ENCODE assay signal across 30 mouse cellular contexts in the genomic region with DNA sequence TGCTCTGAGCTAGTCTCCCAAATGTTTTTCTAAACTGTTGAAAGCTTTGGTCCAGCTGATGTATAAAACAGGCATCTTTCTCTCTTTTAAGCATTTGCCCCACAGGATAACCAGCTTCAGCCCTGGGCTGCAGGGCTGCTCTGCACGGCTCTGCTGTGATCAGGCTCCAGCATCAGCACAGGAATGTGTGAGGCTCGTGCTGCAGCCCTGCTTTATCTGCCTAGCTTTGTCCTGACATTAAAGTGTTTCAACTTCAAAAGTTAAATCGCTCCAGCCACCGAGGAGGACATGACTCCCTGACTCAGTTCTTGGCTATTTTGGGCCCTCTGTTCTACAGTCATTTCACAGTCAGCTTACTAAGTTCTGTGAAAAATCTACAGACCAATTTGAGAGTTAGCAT. TPM values are rescaled to one million over a fixed set of nuclear protein-coding genes. Genes with fewer than 3 reads are reported as not detected.
DNase-seq lines count a peak whose midpoint lies in the region; ATAC-seq lines count a peak whose summit lies in the region.
"Had no signal": no experiment of that assay in that cellular context is flagged by ENCODE, and none has a peak within 500 bp of the region (broad histone marks: within the 10 kb centered on the region; RNA-seq: fewer than 3 reads in every experiment).

No protein-coding gene starts in this region.

- H3K4me2 ChIP-seq in heart, embryonic 15.5 days, result no peak overlapping the region
- H3K4me2 ChIP-seq: embryonic facial prominence, embryonic 12.5 days; forebrain, embryonic 15.5 days; limb, embryonic 13.5 days; liver, embryonic 11.5 days; neural tube, embryonic 12.5 days had no signal

- no peaks in the 10 kb centered on the region for H3K9me3 ChIP-seq in heart, embryonic 10.5 days
- no peaks in the 10 kb centered on the region for H3K9me3 ChIP-seq in heart, embryonic 15.5 days (replicated peaks)
- H3K9me3 ChIP-seq: embryonic facial prominence, embryonic 12.5 days; forebrain, embryonic 15.5 days; G1E; limb, embryonic 13.5 days; neural tube, embryonic 12.5 days had no signal

- WGBS in heart, embryonic 10.5 days, result 19% methylated on average over 4 of the region's 4 CpGs
- WGBS in heart, embryonic 15.5 days, result 10% methylated on average over 4 of the region's 4 CpGs

- H3K9ac ChIP-seq in heart, embryonic 15.5 days, result no peak overlapping the region
- H3K9ac ChIP-seq: embryonic facial prominence, embryonic 12.5 days; forebrain, embryonic 15.5 days; limb, embryonic 13.5 days; neural tube, embryonic 12.5 days had no signal

- intact Hi-C loops in heart, postnatal 36 days (cut with DNase I), result no loop called here

- peak; percentile 9 for DNase-seq in adrenal gland, postnatal 14 days
- DNase-seq in adrenal gland, postnatal 4 days (ENCODE audit: low spot score in 2 of 2), result no peak
- DNase-seq in heart, embryonic 10.5 days (ENCODE audit: low spot score), result peak; percentile 81
- no peak for DNase-seq in heart, postnatal 4 days
- DNase-seq in heart, postnatal 36 days, result no peak
- DNase-seq in testis, postnatal 14 days (ENCODE audit: low spot score), result peak; percentile 38
- DNase-seq in testis, postnatal 10 days (ENCODE audit: low spot score), result no peak
- DNase-seq: cerebellum, adult 11-12 months; cerebellum, adult 9-11 months; embryo, embryonic 11 days; gastrocnemius, postnatal 10 days; kidney, adult 18-20 months; kidney, postnatal 36 days; right cerebral cortex, adult 18-20 months; spleen, adult 18-20 months; thymus, adult 2 months; thymus, postnatal 36 days had no signal

- H3K36me3 ChIP-seq in heart, embryonic 10.5 days, result peaks cover 36% of the 10 kb centered on the region
- 0 out of 2 replicates have a peak, but pooled peaks cover 12% of the 10 kb centered on the region for H3K36me3 ChIP-seq in heart, embryonic 15.5 days

- H3K27me3 ChIP-seq in heart, embryonic 10.5 days (ENCODE audit: insufficient read depth, poor library complexity, severe bottlenecking), result no peaks in the 10 kb centered on the region
- H3K27me3 ChIP-seq in heart, embryonic 15.5 days, result no peaks in the 10 kb centered on the region
- H3K27me3 ChIP-seq: embryonic facial prominence, embryonic 12.5 days; forebrain, embryonic 15.5 days; limb, embryonic 13.5 days; neural tube, embryonic 12.5 days had no signal

- peak; percentile 64; the same call in 1 of the 2 replicates for ATAC-seq in heart, embryonic 15.5 days (replicated peaks; ENCODE audit: insufficient number of reproducible peaks, insufficient read depth, low FRiP score, low read depth)
- ATAC-seq: forebrain, embryonic 15.5 days; hindbrain, embryonic 16.5 days; lung, postnatal 0 days had no signal

- peak overlapping the region; percentile 80 for H3K27ac ChIP-seq in heart, embryonic 10.5 days
- H3K27ac ChIP-seq in heart, embryonic 15.5 days, result peak overlapping the region; percentile 74
- H3K27ac ChIP-seq: embryonic facial prominence, embryonic 12.5 days; forebrain, embryonic 15.5 days; layer of hippocampus, adult 2 months; left cerebral cortex, adult 2 months; limb, embryonic 13.5 days; macrophage; neural tube, embryonic 12.5 days had no signal

- peaks cover 35% of the 10 kb centered on the region for H3K4me1 ChIP-seq in heart, embryonic 10.5 days
- H3K4me1 ChIP-seq in heart, embryonic 15.5 days (replicated peaks), result peaks cover 27% of the 10 kb centered on the region
- H3K4me1 ChIP-seq: neural tube, embryonic 12.5 days had no signal

- no peak overlapping the region for H3K4me3 ChIP-seq in heart, embryonic 10.5 days
- H3K4me3 ChIP-seq in heart, embryonic 15.5 days, result no peak overlapping the region
- H3K4me3 ChIP-seq: embryonic facial prominence, embryonic 12.5 days; forebrain, embryonic 15.5 days; layer of hippocampus, adult 2 months; left cerebral cortex, adult 2 months; limb, embryonic 13.5 days; myocyte; neural tube, embryonic 12.5 days had no signal

RNA-seq across cellular contexts. Expression of a gene that starts 43.1 kb away (rescaled TPM):
- total RNA-seq in adrenal gland, postnatal 14 days (2021), result 24.9 and 31.1 TPM in 2 replicates
- total RNA-seq in adrenal gland, postnatal 4 days (2021), result 10 to 100 TPM; 17.5 to 24.2 TPM
- 9.5 and 10.0 TPM in 2 replicates for polyA plus RNA-seq in heart, embryonic 10.5 days (2016; fragmentation: Nextera tagmentation; extraction: Ambion mirVana)
- 10 to 100 TPM; 17.7 to 19.8 TPM for total RNA-seq in heart, postnatal 4 days (2021)
- polyA plus RNA-seq in heart, embryonic 15.5 days (2015; fragmentation: Nextera tagmentation; extraction: Ambion mirVana), result 7.3 and 8.0 TPM in 2 replicates
- total RNA-seq in heart, postnatal 36 days (2021), result 1 to 10 TPM; 8.6 to 9.3 TPM

Comparison
In these comparisons a context has a peak if more than half of its experiments do, and no peak if none do; other contexts are left out.
1. DNase-seq: peak in adrenal gland, postnatal 14 days (single experiment), heart, embryonic 10.5 days (single experiment) and testis, postnatal 14 days (single experiment); none in adrenal gland, postnatal 4 days (0 of 2), heart, postnatal 4 days (single experiment), heart, postnatal 36 days (0 of 2) and testis, postnatal 10 days (single experiment).